In the genomic region with DNA sequence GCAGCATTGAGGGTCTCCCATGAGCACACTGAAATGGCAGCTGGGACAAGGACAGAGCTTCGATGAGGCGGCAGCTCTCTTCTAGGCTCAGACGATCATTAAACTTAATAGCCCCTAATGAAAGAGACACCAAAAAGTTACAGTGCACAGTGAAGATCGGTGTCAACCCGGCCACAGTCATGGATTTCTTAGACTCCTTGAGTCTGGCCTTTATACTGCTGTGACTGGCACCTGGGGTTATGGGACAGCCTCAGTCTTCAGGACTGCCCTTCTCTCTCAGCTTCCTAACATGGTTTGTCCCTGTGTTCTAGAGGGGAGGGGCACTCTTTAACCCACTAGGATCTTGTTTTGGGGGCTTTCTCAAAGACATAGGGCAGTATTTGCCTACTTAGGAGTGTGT, we compare ENCODE assay signal across 27 mouse cellular contexts. TPM values are rescaled to one million over a fixed set of nuclear protein-coding genes. Genes with fewer than 3 reads are reported as not detected.
DNase-seq lines count a peak whose midpoint lies in the region; ATAC-seq lines count a peak whose summit lies in the region.
"Had no signal": no experiment of that assay in that cellular context is flagged by ENCODE, and none has a peak within 500 bp of the region (broad histone marks: within the 10 kb centered on the region; RNA-seq: fewer than 3 reads in every experiment).

No protein-coding gene starts in this region.

- H3K9ac ChIP-seq in kidney, embryonic 14.5 days (ENCODE audit: low read depth, low read length) = no peak overlapping the region
- H3K9ac ChIP-seq in kidney, embryonic 16.5 days (replicated peaks; ENCODE audit: low read length) = no peak overlapping the region
- H3K9ac ChIP-seq in limb, embryonic 11.5 days (ENCODE audit: low read length) = peak overlapping the region; percentile 17; the same call in 1 of the 2 replicates
- H3K9ac ChIP-seq: embryonic facial prominence, embryonic 13.5 days; embryonic facial prominence, embryonic 15.5 days; forebrain, embryonic 12.5 days had no signal

- H3K4me1 ChIP-seq in kidney, embryonic 14.5 days (ENCODE audit: control insufficient read depth, insufficient read depth, low read length) = peaks cover 12% of the 10 kb centered on the region
- peaks cover 20% of the 10 kb centered on the region for H3K4me1 ChIP-seq in kidney, embryonic 16.5 days (ENCODE audit: insufficient read depth, low read length)
- H3K4me1 ChIP-seq in limb, embryonic 11.5 days (ENCODE audit: control insufficient read depth, insufficient read depth, low read length) = peaks cover 8% of the 10 kb centered on the region; the same call in 1 of the 2 replicates
- peaks cover 40% of the 10 kb centered on the region for H3K4me1 ChIP-seq in limb, embryonic 10.5 days
- H3K4me1 ChIP-seq: forebrain, embryonic 12.5 days had no signal

- H3K4me3 ChIP-seq in kidney, embryonic 14.5 days (ENCODE audit: low read length) = no peak overlapping the region
- no peak overlapping the region for H3K4me3 ChIP-seq in kidney, embryonic 16.5 days (ENCODE audit: low read length)
- H3K4me3 ChIP-seq in limb, embryonic 11.5 days (ENCODE audit: low read depth, low read length) = no peak overlapping the region
- H3K4me3 ChIP-seq in limb, embryonic 10.5 days = no peak overlapping the region
- H3K4me3 ChIP-seq: embryonic facial prominence, embryonic 13.5 days; embryonic facial prominence, embryonic 15.5 days; erythroblast, embryonic 14.5 days; forebrain, embryonic 10.5 days; forebrain, embryonic 12.5 days had no signal

- no peaks in the 10 kb centered on the region for H3K27me3 ChIP-seq in kidney, embryonic 14.5 days (ENCODE audit: control insufficient read depth, insufficient read depth, low read length)
- H3K27me3 ChIP-seq in kidney, embryonic 16.5 days (ENCODE audit: insufficient read depth, low read length) = no peaks in the 10 kb centered on the region
- H3K27me3 ChIP-seq in limb, embryonic 11.5 days (ENCODE audit: control insufficient read depth, insufficient read depth, low read length) = no peaks in the 10 kb centered on the region
- H3K27me3 ChIP-seq in limb, embryonic 10.5 days (ENCODE audit: low read depth, poor library complexity, severe bottlenecking) = no peaks in the 10 kb centered on the region
- H3K27me3 ChIP-seq: CH12.LX; embryonic facial prominence, embryonic 13.5 days; embryonic facial prominence, embryonic 15.5 days; forebrain, embryonic 12.5 days had no signal

- no peak overlapping the region for H3K27ac ChIP-seq in kidney, embryonic 14.5 days (ENCODE audit: low read depth, low read length)
- H3K27ac ChIP-seq in kidney, embryonic 16.5 days (ENCODE audit: low read length) = no peak overlapping the region
- no peak overlapping the region for H3K27ac ChIP-seq in limb, embryonic 11.5 days (replicated peaks; ENCODE audit: low read depth, low read length)
- no peak overlapping the region for H3K27ac ChIP-seq in limb, embryonic 10.5 days
- H3K27ac ChIP-seq: embryonic facial prominence, embryonic 13.5 days; embryonic facial prominence, embryonic 15.5 days; forebrain, embryonic 10.5 days; forebrain, embryonic 12.5 days had no signal

- H3K36me3 ChIP-seq in kidney, embryonic 14.5 days (ENCODE audit: control insufficient read depth, insufficient read depth, low read length) = no peaks in the 10 kb centered on the region; the same call in 1 of the 2 replicates
- no peaks in the 10 kb centered on the region for H3K36me3 ChIP-seq in kidney, embryonic 16.5 days (ENCODE audit: insufficient read depth, low read length)
- no peaks in the 10 kb centered on the region for H3K36me3 ChIP-seq in limb, embryonic 11.5 days (ENCODE audit: control insufficient read depth, insufficient read depth, low read length)
- H3K36me3 ChIP-seq in limb, embryonic 10.5 days = no peaks in the 10 kb centered on the region
- H3K36me3 ChIP-seq: embryonic facial prominence, embryonic 13.5 days; embryonic facial prominence, embryonic 15.5 days had no signal

- H3K9me3 ChIP-seq in kidney, embryonic 14.5 days (ENCODE audit: control insufficient read depth, low read length) = no peaks in the 10 kb centered on the region
- no peaks in the 10 kb centered on the region for H3K9me3 ChIP-seq in kidney, embryonic 16.5 days (ENCODE audit: low read length)
- H3K9me3 ChIP-seq in limb, embryonic 11.5 days (ENCODE audit: control insufficient read depth, low read length) = no peaks in the 10 kb centered on the region
- H3K9me3 ChIP-seq in limb, embryonic 10.5 days (replicated peaks) = no peaks in the 10 kb centered on the region
- H3K9me3 ChIP-seq: embryonic facial prominence, embryonic 13.5 days; embryonic facial prominence, embryonic 15.5 days; forebrain, embryonic 10.5 days; forebrain, embryonic 12.5 days; G1E had no signal

- 24% methylated on average over 5 of the region's 5 CpGs for WGBS in kidney, embryonic 14.5 days
- WGBS in kidney, embryonic 16.5 days = 27% methylated on average over 5 of the region's 5 CpGs
- WGBS in limb, embryonic 11.5 days = 45% methylated on average over 5 of the region's 5 CpGs
- WGBS in limb, embryonic 10.5 days = 52% methylated on average over 5 of the region's 5 CpGs

- no peak for DNase-seq in kidney, adult 8-10 months
- no peak for DNase-seq in kidney, adult 18-20 months
- DNase-seq in limb, embryonic 11.5 days (ENCODE audit: low spot score) = no peak
- DNase-seq in limb, embryonic 10.5 days (ENCODE audit: low spot score) = no peak
- DNase-seq: adrenal gland, adult 2 months; adrenal gland, postnatal 10 days; adrenal gland, postnatal 25 days; B cell, adult 2 months; cerebellum, adult 11 months; cerebellum, adult 18-20 months; cerebellum, adult 8-10 months; cerebellum, adult 9-11 months; cerebellum, postnatal 14 days; cerebellum, postnatal 36 days; embryo, embryonic 11 days had no signal

- no peak overlapping the region for H3K4me2 ChIP-seq in kidney, embryonic 14.5 days (replicated peaks; ENCODE audit: low read depth, low read length)
- H3K4me2 ChIP-seq in kidney, embryonic 16.5 days (replicated peaks; ENCODE audit: low read depth, low read length) = no peak overlapping the region
- H3K4me2 ChIP-seq in limb, embryonic 11.5 days (ENCODE audit: low read depth, severe bottlenecking) = no peak overlapping the region
- H3K4me2 ChIP-seq: embryonic facial prominence, embryonic 13.5 days; embryonic facial prominence, embryonic 15.5 days; forebrain, embryonic 12.5 days had no signal

- peak; percentile 61 for ATAC-seq in kidney, embryonic 14.5 days (ENCODE audit: low FRiP score, low TSS enrichment)
- 0 out of 2 replicates have a peak, but pooled peaks have one; percentile 63 for ATAC-seq in kidney, embryonic 16.5 days (ENCODE audit: low FRiP score, low TSS enrichment)
- ATAC-seq in limb, embryonic 11.5 days (ENCODE audit: insufficient number of reproducible peaks, low FRiP score, low TSS enrichment, low read depth) = no peak
- ATAC-seq: CD4-positive, CD25-positive, alpha-beta regulatory T cell, adult 4 months; forebrain, embryonic 14.5 days; forebrain, embryonic 16.5 days had no signal

RNA-seq across cellular contexts. Expression of gene Eif2b2, which starts 18.3 kb away (rescaled TPM):
- polyA plus RNA-seq in kidney, embryonic 14.5 days (2014; fragmentation: Nextera tagmentation; extraction: Ambion mirVana) = 95.7 and 105 TPM in 2 replicates
- 108 and 110 TPM in 2 replicates for polyA plus RNA-seq in kidney, embryonic 16.5 days (2015; fragmentation: Nextera tagmentation; extraction: Ambion mirVana)
- 102 and 103 TPM in 2 replicates for polyA plus RNA-seq in limb, embryonic 11.5 days (2014; fragmentation: Nextera tagmentation; extraction: Ambion mirVana)
- 126 and 133 TPM in 2 replicates for polyA plus RNA-seq in limb, embryonic 10.5 days (2016; fragmentation: Nextera tagmentation; extraction: Ambion mirVana)

RNA-seq across cellular contexts. Expression of gene Mlh3, which starts 32.8 kb away (rescaled TPM):
- polyA plus RNA-seq in kidney, embryonic 14.5 days (2014; fragmentation: Nextera tagmentation; extraction: Ambion mirVana) = 6.2 and 10.8 TPM in 2 replicates
- 9.7 and 10.9 TPM in 2 replicates for polyA plus RNA-seq in kidney, embryonic 16.5 days (2015; fragmentation: Nextera tagmentation; extraction: Ambion mirVana)
- 9.5 and 10.3 TPM in 2 replicates for polyA plus RNA-seq in limb, embryonic 11.5 days (2014; fragmentation: Nextera tagmentation; extraction: Ambion mirVana)
- polyA plus RNA-seq in limb, embryonic 10.5 days (2016; fragmentation: Nextera tagmentation; extraction: Ambion mirVana) = 7.0 and 8.2 TPM in 2 replicates

RNA-seq across cellular contexts. Expression of gene Acyp1, which starts 50.7 kb away (rescaled TPM):
- polyA plus RNA-seq in kidney, embryonic 14.5 days (2014; fragmentation: Nextera tagmentation; extraction: Ambion mirVana) = 57.7 and 89.4 TPM in 2 replicates
- 57.4 and 57.5 TPM in 2 replicates for polyA plus RNA-seq in kidney, embryonic 16.5 days (2015; fragmentation: Nextera tagmentation; extraction: Ambion mirVana)
- polyA plus RNA-seq in limb, embryonic 11.5 days (2014; fragmentation: Nextera tagmentation; extraction: Ambion mirVana) = 55.1 and 62.3 TPM in 2 replicates
- polyA plus RNA-seq in limb, embryonic 10.5 days (2016; fragmentation: Nextera tagmentation; extraction: Ambion mirVana) = 47.2 and 54.2 TPM in 2 replicates

RNA-seq across cellular contexts. Expression of gene Zc2hc1c, which starts 50.8 kb away (rescaled TPM):
- polyA plus RNA-seq in kidney, embryonic 14.5 days (2014; fragmentation: Nextera tagmentation; extraction: Ambion mirVana) = 2.0 and 3.2 TPM in 2 replicates
- polyA plus RNA-seq in kidney, embryonic 16.5 days (2015; fragmentation: Nextera tagmentation; extraction: Ambion mirVana) = 4.1 and 4.4 TPM in 2 replicates
- 0.67 and 0.85 TPM in 2 replicates for polyA plus RNA-seq in limb, embryonic 11.5 days (2014; fragmentation: Nextera tagmentation; extraction: Ambion mirVana)
- 0.68 and 0.91 TPM in 2 replicates for polyA plus RNA-seq in limb, embryonic 10.5 days (2016; fragmentation: Nextera tagmentation; extraction: Ambion mirVana)

RNA-seq across cellular contexts. Expression of gene Pgf, which starts 60.0 kb away (rescaled TPM):
- polyA plus RNA-seq in kidney, embryonic 14.5 days (2014; fragmentation: Nextera tagmentation; extraction: Ambion mirVana) = 16.3 and 21.9 TPM in 2 replicates
- 16.9 and 18.4 TPM in 2 replicates for polyA plus RNA-seq in kidney, embryonic 16.5 days (2015; fragmentation: Nextera tagmentation; extraction: Ambion mirVana)
- 13.4 and 13.5 TPM in 2 replicates for polyA plus RNA-seq in limb, embryonic 11.5 days (2014; fragmentation: Nextera tagmentation; extraction: Ambion mirVana)
- polyA plus RNA-seq in limb, embryonic 10.5 days (2016; fragmentation: Nextera tagmentation; extraction: Ambion mirVana) = 6.9 and 9.6 TPM in 2 replicates
- polyA plus RNA-seq: CD4-positive, CD25-positive, alpha-beta regulatory T cell, adult 4 months; erythroblast, embryonic 14.5 days; G1E had no signal
